Mouse (Mus musculus) granulocyte monocyte progenitor cell, adult 5-6 weeks (primary cell): ENCODE measurements around the gene Apobec3. TPM values are rescaled to one million over a fixed set of nuclear protein-coding genes. Genes with fewer than 3 reads are reported as not detected.

Experiments used
- ATAC-seq: replicated peaks from 2 replicates; pipeline ENCODE4 v1.8.0; 2016; ENCODE audit warnings: mild to moderate bottlenecking, moderate TSS enrichment, inconsistent platforms; ENCODE audit not compliant: poor library complexity, severe bottlenecking
- total RNA-seq, 2 experiments: library from RNA; stranded (forward) in 1 of 2; stranded (reverse) in 1 of 2; fragments of 200-712, 200-1000 nt in 1 of 2; fragments of >200 nt in 1 of 2; fragmentation: Nextera tagmentation in 1 of 2; gene quantifications; 2 replicates each; pipeline ENCODE4 v1.2.3; 2014 to 2017

The Apobec3 gene
- total RNA-seq (2014; fragmentation: Nextera tagmentation): 213 and 215 TPM in 2 replicates
- total RNA-seq (2017): 159 and 162 TPM in 2 replicates

- ATAC-seq: peak; percentile 55
Measured at GRCm38 (mm10) chr15:79891436-79892212, at the start of gene Apobec3. Gene Apobec3 (plus strand): TSS chr15:79891659.

- ATAC-seq: no peak
Measured at GRCm38 (mm10) chr15:79842985-79843384, 48.5 kb upstream of the Apobec3 start.

DNA sequence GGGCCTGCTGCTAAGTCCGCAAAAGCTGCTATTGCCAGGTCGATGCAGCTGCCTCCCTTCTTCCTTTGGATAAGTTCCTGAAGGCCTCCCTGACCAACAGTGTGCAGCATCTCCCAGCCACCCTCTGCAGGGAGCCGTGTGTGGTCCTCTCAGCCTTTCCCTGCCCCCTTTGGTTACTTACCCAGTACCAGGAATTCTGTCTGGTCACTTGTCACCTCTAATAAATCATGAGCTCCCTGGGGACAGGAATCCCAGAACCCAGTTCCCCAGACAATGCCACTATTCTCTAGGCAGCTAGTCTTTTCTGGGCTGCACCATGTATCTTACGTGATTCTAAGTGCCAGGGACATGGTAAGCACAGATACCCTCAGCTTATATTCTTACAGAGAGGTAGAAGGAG is 45.5 kb upstream of the Apobec3 start:
- no peak for ATAC-seq

DNA sequence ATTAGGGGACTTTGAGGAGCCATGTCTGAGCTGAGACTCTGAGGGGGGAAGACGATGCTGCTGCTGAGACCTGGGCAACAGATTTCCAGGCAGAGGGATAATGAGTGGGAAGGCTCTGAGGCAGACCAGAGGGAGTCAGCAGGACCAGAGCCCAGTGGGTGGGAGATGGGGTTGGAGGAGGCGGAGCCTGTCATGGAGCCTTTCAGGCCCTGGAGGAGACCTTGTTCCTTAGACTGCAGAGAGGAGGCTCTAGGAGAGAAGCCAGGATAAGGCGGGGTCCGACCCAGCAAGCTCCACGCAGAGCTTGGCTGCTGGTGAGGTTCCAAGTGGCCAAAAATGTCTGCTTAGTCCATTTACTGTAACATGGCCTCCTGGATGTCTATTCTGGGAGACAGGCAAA is 44.4 kb upstream of the Apobec3 start:
- no peak for ATAC-seq

DNA sequence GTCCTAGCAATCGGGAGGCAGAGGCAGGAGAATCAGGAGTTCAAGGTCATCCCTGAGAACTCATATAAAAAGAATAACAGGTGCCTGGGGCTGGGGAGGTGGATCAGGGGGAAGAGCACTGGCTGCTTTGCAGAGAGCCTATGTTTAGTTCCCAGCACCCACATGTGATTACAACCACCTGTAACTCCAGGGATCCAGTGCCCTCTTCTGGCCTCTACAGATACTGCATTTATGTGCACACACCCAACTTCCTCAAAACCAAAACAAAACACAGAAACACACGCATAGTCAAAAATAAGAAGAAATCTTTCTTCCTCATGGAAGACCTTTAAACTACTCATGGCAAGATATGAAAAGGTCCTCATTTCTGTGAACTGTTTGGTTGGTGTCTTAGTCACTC is 41.3 kb upstream of the Apobec3 start:
- ATAC-seq: no peak

GRCm38 (mm10) chr15:79858979-79859378 is 32.5 kb upstream of the Apobec3 start:
- ATAC-seq: no peak

GRCm38 (mm10) chr15:79859821-79860220 is 31.6 kb upstream of the Apobec3 start:
- no peak for ATAC-seq

DNA sequence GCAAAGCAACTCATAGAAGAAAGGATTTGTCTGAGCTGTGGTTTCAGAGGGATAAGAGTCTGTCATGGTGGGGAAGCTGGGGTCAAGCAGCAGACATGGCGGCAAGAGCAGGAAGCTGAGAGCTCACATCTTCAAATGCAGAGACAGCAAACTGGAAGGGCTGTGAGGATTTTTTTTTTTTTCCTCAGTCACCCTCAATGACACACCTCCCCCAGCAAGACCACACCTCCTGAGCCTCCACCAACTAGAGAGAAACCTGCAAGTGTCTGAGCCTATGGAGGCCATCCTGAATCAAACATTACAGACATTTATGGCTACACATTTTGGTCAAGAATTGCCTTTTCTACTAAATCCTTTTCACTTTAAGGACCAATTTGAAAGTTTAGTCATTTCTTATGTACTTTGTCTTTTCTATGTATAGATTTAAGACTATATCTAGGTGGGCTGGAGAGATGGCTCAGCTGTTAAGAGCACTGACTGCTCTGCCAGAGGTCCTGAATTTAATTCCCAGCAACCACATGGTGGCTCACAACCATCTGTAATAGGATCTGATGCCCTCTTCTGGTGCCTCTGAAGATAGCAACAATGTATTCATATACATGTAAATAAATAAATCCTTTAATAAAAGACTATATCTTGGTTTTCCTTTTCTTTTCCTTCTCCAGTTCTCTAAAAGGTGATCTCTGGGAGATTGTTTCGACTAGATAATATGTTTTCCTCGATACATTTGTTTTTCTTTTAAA is 24.0 kb upstream of the Apobec3 start:
- no peak for ATAC-seq

- ATAC-seq: no peak
Measured at GRCm38 (mm10) chr15:79873545-79873944, 17.9 kb upstream of the Apobec3 start.

DNA sequence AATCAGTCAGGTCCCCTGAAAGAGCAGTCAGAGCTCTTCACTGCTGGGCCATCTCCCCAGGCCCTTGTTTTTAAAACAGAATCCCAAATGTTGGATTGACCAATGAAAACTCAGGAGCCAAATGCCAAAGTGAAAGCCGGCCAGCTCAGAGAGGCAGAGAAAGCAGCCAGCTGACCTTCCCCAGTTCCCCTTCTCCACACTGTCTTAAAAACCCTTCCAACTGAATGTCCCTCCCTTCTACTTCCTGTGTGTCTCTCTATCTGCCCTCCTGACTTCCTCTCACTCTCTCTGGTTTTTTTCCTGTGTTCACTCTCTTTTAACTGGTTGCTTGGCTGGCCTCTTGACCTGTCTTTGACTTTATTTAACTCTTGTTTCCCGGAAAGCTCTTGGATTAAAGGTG is 17.5 kb upstream of the Apobec3 start:
- ATAC-seq: no peak

DNA sequence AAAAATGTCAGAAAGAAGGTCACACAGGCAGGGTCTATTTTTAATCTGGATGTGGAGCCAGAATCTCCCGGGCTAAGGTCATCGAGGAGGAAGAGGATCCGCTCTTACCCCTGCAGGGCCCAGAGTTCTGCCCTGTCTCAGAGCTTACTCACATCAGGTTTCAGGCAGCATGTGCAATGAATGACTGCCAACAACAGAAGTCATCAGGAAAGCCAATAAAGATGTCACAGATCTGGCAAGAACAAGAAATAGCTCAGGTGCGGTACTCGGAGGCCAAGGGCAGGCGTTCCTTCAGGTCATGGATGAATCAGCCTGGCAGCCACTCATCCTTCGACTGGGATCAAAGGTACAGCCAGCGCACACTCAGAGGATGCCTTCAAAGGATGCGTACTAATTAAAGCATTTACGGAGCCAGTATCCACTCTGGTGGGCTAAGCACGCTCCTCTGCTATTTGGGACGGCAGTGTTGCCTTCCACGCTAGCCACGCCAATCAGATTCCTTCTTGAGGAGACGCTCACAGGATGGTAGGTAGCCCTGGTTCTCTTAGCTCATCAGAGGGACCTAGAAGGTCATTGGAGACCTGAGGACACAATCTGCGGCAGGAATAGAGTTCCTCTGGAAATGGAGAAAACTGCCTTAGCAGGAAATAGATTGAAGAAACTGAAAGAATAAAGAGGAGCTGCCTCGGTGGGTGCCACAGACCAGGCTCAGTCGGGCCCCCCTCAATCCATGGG is 16.0 kb upstream of the Apobec3 start:
- ATAC-seq: no peak

GRCm38 (mm10) chr15:79878725-79879136 is 12.7 kb upstream of the Apobec3 start:
- ATAC-seq: no peak

DNA sequence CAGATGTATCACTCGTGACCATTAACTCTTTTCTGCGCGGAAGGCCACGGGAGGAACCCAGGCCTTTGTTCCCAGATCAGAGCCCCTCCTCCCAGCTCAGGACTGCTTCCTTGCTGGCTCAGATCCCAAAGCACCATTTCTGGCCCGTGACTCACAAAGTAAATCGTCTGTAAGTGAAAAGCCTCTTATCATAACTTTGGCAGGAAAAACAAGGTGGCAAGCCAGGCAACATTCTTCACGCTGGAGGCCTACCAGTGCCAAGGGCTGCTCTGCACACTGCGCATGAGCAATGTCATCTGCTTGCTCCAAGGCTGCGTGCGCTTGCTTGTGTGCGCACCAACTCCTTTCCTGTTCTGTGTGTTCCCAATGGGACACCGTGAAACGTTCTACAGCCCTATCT is 12.1 kb upstream of the Apobec3 start:
- ATAC-seq: no peak

DNA sequence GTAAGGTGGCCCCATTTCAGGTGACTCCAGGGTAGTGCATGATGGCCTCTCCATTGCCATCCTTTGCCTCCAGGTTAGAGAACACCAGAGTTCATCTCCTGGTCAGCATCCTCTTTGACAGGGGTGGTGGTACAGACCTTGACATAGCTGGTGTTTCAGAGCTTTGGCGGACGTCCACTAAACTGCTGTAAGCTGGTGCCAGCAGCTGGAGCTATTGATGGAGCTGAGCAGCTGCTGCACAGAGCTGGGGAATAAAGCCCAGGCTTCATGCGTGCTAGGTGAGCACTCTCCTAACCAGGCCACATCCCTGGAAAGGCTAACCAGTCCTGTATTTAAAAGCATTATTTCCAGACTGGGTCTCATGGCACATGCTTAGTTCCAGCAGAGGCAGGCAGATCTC is 11.0 kb upstream of the Apobec3 start:
- ATAC-seq: no peak

DNA sequence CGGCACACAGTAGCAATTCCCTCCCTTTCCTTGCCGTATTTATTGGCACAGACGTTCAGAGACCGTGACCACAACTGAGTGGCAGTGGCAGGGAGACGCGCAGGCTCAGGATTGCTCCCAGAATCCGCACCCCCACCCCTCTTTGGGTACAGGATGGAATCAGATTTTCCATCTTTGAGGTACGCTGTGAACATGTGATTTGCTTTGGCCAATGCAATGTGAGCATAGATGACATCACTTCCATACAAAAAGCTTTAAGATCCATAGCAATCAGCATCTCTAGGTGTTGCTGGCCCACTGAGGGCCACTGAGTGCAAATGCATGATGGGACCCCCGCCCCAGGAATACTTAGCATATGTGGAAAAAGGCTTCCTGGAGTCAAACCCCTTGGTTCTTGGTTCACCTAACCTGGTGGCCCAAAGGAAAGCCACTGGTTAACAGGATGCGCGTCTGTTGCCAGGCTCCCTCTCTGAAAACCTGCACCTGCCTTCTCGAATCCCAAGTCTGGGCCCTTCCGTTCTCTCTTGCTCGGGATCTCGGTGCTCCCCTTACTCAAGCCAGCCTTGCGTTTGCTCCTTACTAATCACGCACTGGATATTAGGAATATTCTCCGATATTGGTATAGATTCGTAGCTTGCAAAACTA is 8.7 kb upstream of the Apobec3 start:
- ATAC-seq: no peak

DNA sequence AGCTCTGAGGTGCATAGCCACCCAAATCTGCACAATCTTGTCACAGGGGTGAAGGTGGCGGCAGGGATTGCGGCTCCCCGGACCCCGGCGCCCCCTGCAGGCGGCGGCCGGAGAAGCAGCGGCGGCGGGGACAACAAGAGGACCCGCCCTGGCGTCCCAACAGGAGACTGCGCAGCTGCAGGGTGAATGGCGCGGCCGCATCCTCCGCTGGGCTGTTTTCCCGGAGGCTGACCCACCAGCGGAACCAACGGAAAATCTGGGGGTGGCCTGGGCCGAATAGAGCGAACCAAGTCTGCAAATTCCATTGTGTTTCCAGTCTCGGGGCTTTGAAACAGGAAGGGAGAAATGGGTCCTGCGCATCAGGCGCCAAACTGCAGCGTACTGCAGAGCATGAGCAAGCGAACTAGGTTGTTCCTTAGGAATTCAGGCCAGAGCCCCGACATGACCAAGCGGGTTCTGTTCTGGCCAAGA is 8.1 kb upstream of the Apobec3 start:
- peak; percentile 96 for ATAC-seq

DNA sequence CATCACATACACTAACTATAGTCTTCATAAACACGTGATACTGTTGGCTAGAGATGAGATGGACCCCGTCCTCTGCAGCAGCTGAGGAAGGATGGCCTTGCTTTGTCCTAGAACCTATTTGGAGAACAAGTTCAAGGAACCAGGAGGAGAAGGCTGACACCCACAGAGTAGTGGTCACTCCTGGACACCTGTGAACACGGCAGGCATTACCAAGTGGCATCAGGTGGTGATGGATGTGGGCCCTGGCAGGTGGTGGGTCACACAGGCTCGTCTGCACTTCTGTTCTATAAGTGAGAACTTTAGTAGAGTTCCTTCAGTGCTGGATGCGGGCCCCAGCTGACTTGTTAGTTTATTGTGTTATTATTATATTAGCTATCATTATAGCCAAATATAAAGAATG is 6.6 kb upstream of the Apobec3 start:
- no peak for ATAC-seq

GRCm38 (mm10) chr15:79892213-79892541 is 718 bp downstream of the Apobec3 start:
- peak; percentile 91 for ATAC-seq

GRCm38 (mm10) chr15:79892995-79893823 is 1.8 kb downstream of the Apobec3 start:
- ATAC-seq: no peak

GRCm38 (mm10) chr15:79893824-79894123 is 2.3 kb downstream of the Apobec3 start:
- no peak for ATAC-seq
